Mouse (Mus musculus) right cerebral cortex, postnatal 10 days (tissue): ENCODE measurements at regions not wholly inside any gene's neighbourhood (a gene's known extent, or its start where the extent isn't known, plus 50 kb on each side); places are given as distances from the start of the nearest gene placed in this dataset.

Experiments
- DNase-seq, 2 experiments: peaks; one replicate each; pipeline ENCODE4 v3.0.0; 2021; ENCODE audit warnings: low spot score in 2 of 2

- peak; percentile 57 to 63 for DNase-seq
These were observed 71.8 kb downstream of the Arf2 start for GRCm38 (mm10) chr11:104038271-104038800.

GRCm38 (mm10) chr11:104045216-104045615 lies 78.7 kb downstream of the Arf2 start:
- no peak for DNase-seq

GRCm38 (mm10) chr11:104051986-104052385 lies 80.7 kb upstream of the Crhr1 start:
- DNase-seq, result peak; percentile 53 to 76

- no peak for DNase-seq
These were observed 79.4 kb upstream of the Crhr1 start for GRCm38 (mm10) chr11:104053242-104053641.

GRCm38 (mm10) chr11:104055941-104056340 lies 76.7 kb upstream of the Crhr1 start:
- DNase-seq, result no peak

- no peak for DNase-seq
These were observed 75.6 kb upstream of the Crhr1 start for GRCm38 (mm10) chr11:104057046-104057445.

GRCm38 (mm10) chr11:104058600-104058999 lies 74.1 kb upstream of the Crhr1 start:
- DNase-seq, result no peak

- no peak for DNase-seq
These were observed 73.6 kb upstream of the Crhr1 start for GRCm38 (mm10) chr11:104059085-104059484.

- DNase-seq, result no peak
These were observed 71.3 kb upstream of the Crhr1 start for GRCm38 (mm10) chr11:104061361-104061760.

GRCm38 (mm10) chr11:104065181-104065580 lies 67.5 kb upstream of the Crhr1 start:
- DNase-seq, result no peak

GRCm38 (mm10) chr11:104072591-104073183 lies 60.0 kb upstream of the Crhr1 start:
- no peak for DNase-seq

- DNase-seq, result no peak
These were observed 57.9 kb upstream of the Crhr1 start for GRCm38 (mm10) chr11:104074763-104075162.

GRCm38 (mm10) chr11:104075394-104075793 lies 57.3 kb upstream of the Crhr1 start:
- DNase-seq, result no peak

GRCm38 (mm10) chr11:104082083-104082482 lies 50.6 kb upstream of the Crhr1 start:
- DNase-seq, result no peak
